Mouse (Mus musculus): ENCODE data around the gene Osbpl6. TPM values are rescaled to one million over a fixed set of nuclear protein-coding genes. Genes with fewer than 3 reads are reported as not detected.

Osbpl6 gene
- polyA plus RNA-seq, 1 experiment: 7.1 TPM

GRCm38 (mm10) chr2:76545539-76545938, 139.2 kb downstream of the Osbpl6 start:
- no peak for DNase-seq
- Histone ChIP-seq H3K27ac (ENCODE audit: control insufficient read depth, insufficient read depth, low read length) (no peak overlapping the region), H3K27me3 (ENCODE audit: control insufficient read depth, insufficient read depth, low read length) (no peaks in the 10 kb centered on the region), H3K4me3 (ENCODE audit: control insufficient read depth, insufficient read depth, low read length) (no peak overlapping the region), H3K4me1 (replicated peaks; ENCODE audit: control insufficient read depth, insufficient read depth, low read length) (no peaks in the 10 kb centered on the region), H3K36me3 (ENCODE audit: control insufficient read depth, insufficient read depth, low read length) (no peaks in the 10 kb centered on the region)
- WGBS: 84% methylated on average over 8 of the region's 8 CpGs
- TF ChIP-seq POLR2A (IDR thresholded peaks at IDR 0.05; ENCODE audit: control insufficient read depth, extremely low read depth, insufficient read depth, low read length, poor library complexity) (no peak), CTCF (IDR thresholded peaks at IDR 0.05; ENCODE audit: borderline replicate concordance, control insufficient read depth, extremely low read depth, insufficient read depth, low read length, poor library complexity) (no peak)

- Histone ChIP-seq H3K4me3 (ENCODE audit: control insufficient read depth, insufficient read depth, low read length) (no peak overlapping the region), H3K4me1 (replicated peaks; ENCODE audit: control insufficient read depth, insufficient read depth, low read length) (no peaks in the 10 kb centered on the region), H3K27ac (ENCODE audit: control insufficient read depth, insufficient read depth, low read length) (no peak overlapping the region), H3K36me3 (ENCODE audit: control insufficient read depth, insufficient read depth, low read length) (no peaks in the 10 kb centered on the region), H3K27me3 (ENCODE audit: control insufficient read depth, insufficient read depth, low read length) (no peaks in the 10 kb centered on the region)
- TF ChIP-seq POLR2A (IDR thresholded peaks at IDR 0.05; ENCODE audit: control insufficient read depth, extremely low read depth, insufficient read depth, low read length, poor library complexity) (no peak), CTCF (IDR thresholded peaks at IDR 0.05; ENCODE audit: borderline replicate concordance, control insufficient read depth, extremely low read depth, insufficient read depth, low read length, poor library complexity) (no peak)
- DNase-seq: no peak
- 89% methylated on average over 10 of the region's 10 CpGs for WGBS
Observed at GRCm38 (mm10) chr2:76548171-76548570, 141.9 kb downstream of the Osbpl6 start.

- Histone ChIP-seq H3K27ac (ENCODE audit: control insufficient read depth, insufficient read depth, low read length) (no peak overlapping the region), H3K4me1 (replicated peaks; ENCODE audit: control insufficient read depth, insufficient read depth, low read length) (no peaks in the 10 kb centered on the region), H3K36me3 (ENCODE audit: control insufficient read depth, insufficient read depth, low read length) (no peaks in the 10 kb centered on the region), H3K27me3 (ENCODE audit: control insufficient read depth, insufficient read depth, low read length) (no peaks in the 10 kb centered on the region), H3K4me3 (ENCODE audit: control insufficient read depth, insufficient read depth, low read length) (no peak overlapping the region)
- no peak for DNase-seq
- WGBS: 90% methylated on average over 7 of the region's 7 CpGs
- TF ChIP-seq POLR2A (IDR thresholded peaks at IDR 0.05; ENCODE audit: control insufficient read depth, extremely low read depth, insufficient read depth, low read length, poor library complexity) (no peak), CTCF (IDR thresholded peaks at IDR 0.05; ENCODE audit: borderline replicate concordance, control insufficient read depth, extremely low read depth, insufficient read depth, low read length, poor library complexity) (no peak)
Observed at GRCm38 (mm10) chr2:76548836-76549235, 142.5 kb downstream of the Osbpl6 start.

GRCm38 (mm10) chr2:76549316-76549715, 143.0 kb downstream of the Osbpl6 start:
- 92% methylated on average over 12 of the region's 12 CpGs for WGBS

GRCm38 (mm10) chr2:76555852-76556558, 149.7 kb downstream of the Osbpl6 start:
- WGBS: 92% methylated on average over 11 of the region's 11 CpGs
- Histone ChIP-seq H3K36me3 (ENCODE audit: control insufficient read depth, insufficient read depth, low read length) (no peaks in the 10 kb centered on the region), H3K4me3 (ENCODE audit: control insufficient read depth, insufficient read depth, low read length) (no peak overlapping the region), H3K27ac (ENCODE audit: control insufficient read depth, insufficient read depth, low read length) (no peak overlapping the region), H3K27me3 (ENCODE audit: control insufficient read depth, insufficient read depth, low read length) (no peaks in the 10 kb centered on the region), H3K4me1 (replicated peaks; ENCODE audit: control insufficient read depth, insufficient read depth, low read length) (no peaks in the 10 kb centered on the region)
- DNase-seq: no peak
- TF ChIP-seq CTCF (IDR thresholded peaks at IDR 0.05; ENCODE audit: borderline replicate concordance, control insufficient read depth, extremely low read depth, insufficient read depth, low read length, poor library complexity) (no peak), POLR2A (IDR thresholded peaks at IDR 0.05; ENCODE audit: control insufficient read depth, extremely low read depth, insufficient read depth, low read length, poor library complexity) (no peak)

More at GRCm38 (mm10) chr2:76549316-76549715, 143.0 kb downstream of the Osbpl6 start:
- H3K27me3 ChIP-seq (ENCODE audit: control insufficient read depth, insufficient read depth, low read length): no peaks in the 10 kb centered on the region
- H3K4me3 ChIP-seq (ENCODE audit: control insufficient read depth, insufficient read depth, low read length): no peak overlapping the region
- no peaks in the 10 kb centered on the region for H3K36me3 ChIP-seq (ENCODE audit: control insufficient read depth, insufficient read depth, low read length)
- DNase-seq: no peak
- no peak overlapping the region for H3K27ac ChIP-seq (ENCODE audit: control insufficient read depth, insufficient read depth, low read length)
- TF ChIP-seq CTCF (IDR thresholded peaks at IDR 0.05; ENCODE audit: borderline replicate concordance, control insufficient read depth, extremely low read depth, insufficient read depth, low read length, poor library complexity) (no peak), POLR2A (IDR thresholded peaks at IDR 0.05; ENCODE audit: control insufficient read depth, extremely low read depth, insufficient read depth, low read length, poor library complexity) (no peak)
- H3K4me1 ChIP-seq (replicated peaks; ENCODE audit: control insufficient read depth, insufficient read depth, low read length): no peaks in the 10 kb centered on the region

- 93% methylated on average over 10 of the region's 10 CpGs for WGBS
Observed at GRCm38 (mm10) chr2:76560146-76560545, 153.8 kb downstream of the Osbpl6 start.

More at GRCm38 (mm10) chr2:76560146-76560545, 153.8 kb downstream of the Osbpl6 start:
- no peak for DNase-seq
- no peaks in the 10 kb centered on the region for H3K36me3 ChIP-seq (ENCODE audit: control insufficient read depth, insufficient read depth, low read length)
- H3K27ac ChIP-seq (ENCODE audit: control insufficient read depth, insufficient read depth, low read length): no peak overlapping the region
- H3K4me3 ChIP-seq (ENCODE audit: control insufficient read depth, insufficient read depth, low read length): no peak overlapping the region
- H3K27me3 ChIP-seq (ENCODE audit: control insufficient read depth, insufficient read depth, low read length): no peaks in the 10 kb centered on the region
- TF ChIP-seq CTCF (IDR thresholded peaks at IDR 0.05; ENCODE audit: borderline replicate concordance, control insufficient read depth, extremely low read depth, insufficient read depth, low read length, poor library complexity): no peak
- TF ChIP-seq POLR2A (IDR thresholded peaks at IDR 0.05; ENCODE audit: control insufficient read depth, extremely low read depth, insufficient read depth, low read length, poor library complexity): no peak
- no peaks in the 10 kb centered on the region for H3K4me1 ChIP-seq (replicated peaks; ENCODE audit: control insufficient read depth, insufficient read depth, low read length)

Measured in thymus, adult 2 months (tissue).